Mouse (Mus musculus) CD4-positive helper T cell, adult 2 months (primary cell): ENCODE results near the gene Mllt3.
"Not testable (repeated sequence)": the region's sequence is repeated elsewhere in the genome, so short reads cannot be mapped to it uniquely, and the experiment has no call there.

Experiments
- DNase-seq: peaks from one replicate; pipeline ENCODE4 v3.0.0-alpha.2; 2012; ENCODE audit warnings: low read depth, missing footprints, low spot score

Gene Mllt3

GRCm38 (mm10) chr4:88012774-88013173 is 20.4 kb downstream of the Mllt3 start:
- no peak for DNase-seq

DNA sequence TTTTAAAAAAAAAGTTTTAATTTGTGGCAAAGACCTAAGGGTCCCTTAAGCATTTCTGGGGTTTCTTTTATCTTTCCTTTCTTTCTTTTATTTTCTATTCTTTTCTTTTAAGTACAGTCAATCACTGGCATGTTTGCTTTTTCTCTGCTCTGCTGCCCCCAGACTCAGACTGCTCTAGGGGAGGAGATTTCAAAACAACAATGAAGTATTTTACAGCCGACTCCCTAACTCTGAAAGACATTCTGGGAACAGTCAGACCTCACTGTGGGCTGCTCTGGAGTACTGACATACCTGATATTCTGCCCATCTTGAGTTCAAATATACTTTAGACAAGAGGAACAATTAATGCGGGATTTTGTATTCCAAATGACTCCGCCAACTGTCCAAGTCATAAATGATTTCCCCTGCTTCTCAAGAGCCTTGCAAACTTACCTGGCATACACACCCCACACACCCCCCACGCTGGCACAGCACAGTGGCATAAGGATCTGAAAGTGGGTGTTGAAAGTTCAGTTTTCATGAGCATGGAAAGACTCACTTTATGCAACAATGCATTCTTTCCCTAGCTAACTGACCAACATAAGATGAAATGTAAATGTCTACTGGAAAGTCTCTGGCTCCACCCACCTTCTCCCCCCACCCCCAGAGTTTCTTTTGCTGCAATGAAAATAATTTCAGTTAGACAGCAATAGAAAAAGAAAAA is 21.1 kb downstream of the Mllt3 start:
- DNase-seq: no peak

GRCm38 (mm10) chr4:88010441-88010840 is 22.7 kb downstream of the Mllt3 start:
- peak; percentile 58 for DNase-seq

- DNase-seq: peak; percentile 45
Measured at GRCm38 (mm10) chr4:88005801-88006200, 27.4 kb downstream of the Mllt3 start.

- peak; percentile 70 for DNase-seq
Measured at GRCm38 (mm10) chr4:88003159-88003948, 29.8 kb downstream of the Mllt3 start.

GRCm38 (mm10) chr4:87991710-87992109 is 41.5 kb downstream of the Mllt3 start:
- no peak for DNase-seq

- no peak for DNase-seq
Measured at GRCm38 (mm10) chr4:87990940-87991339, 42.2 kb downstream of the Mllt3 start.

GRCm38 (mm10) chr4:87985281-87985680 is 47.9 kb downstream of the Mllt3 start:
- no peak for DNase-seq

GRCm38 (mm10) chr4:87984589-87984988 is 48.6 kb downstream of the Mllt3 start:
- peak; percentile 72 for DNase-seq

DNA sequence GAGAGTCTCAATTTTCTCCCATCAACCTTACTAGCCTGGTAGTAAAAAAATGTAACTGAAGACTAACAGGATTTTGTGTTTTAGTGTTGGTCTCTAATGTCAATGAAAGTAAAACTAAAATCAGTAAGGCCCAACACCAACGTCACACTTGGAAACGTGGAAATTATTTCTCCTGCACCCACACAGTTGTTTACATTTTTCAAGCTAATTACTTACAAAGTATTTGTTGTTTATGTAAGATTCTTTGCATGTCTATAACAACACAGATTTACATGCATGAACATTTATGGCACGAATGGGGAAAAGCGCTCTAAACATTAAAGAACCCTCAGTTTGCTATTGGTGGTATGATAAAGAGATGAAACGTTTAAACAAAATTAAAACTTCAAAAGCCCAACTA is 49.1 kb downstream of the Mllt3 start:
- peak; percentile 52 for DNase-seq

- DNase-seq: no peak
Measured at GRCm38 (mm10) chr4:87982578-87982977, 50.6 kb downstream of the Mllt3 start.

DNA sequence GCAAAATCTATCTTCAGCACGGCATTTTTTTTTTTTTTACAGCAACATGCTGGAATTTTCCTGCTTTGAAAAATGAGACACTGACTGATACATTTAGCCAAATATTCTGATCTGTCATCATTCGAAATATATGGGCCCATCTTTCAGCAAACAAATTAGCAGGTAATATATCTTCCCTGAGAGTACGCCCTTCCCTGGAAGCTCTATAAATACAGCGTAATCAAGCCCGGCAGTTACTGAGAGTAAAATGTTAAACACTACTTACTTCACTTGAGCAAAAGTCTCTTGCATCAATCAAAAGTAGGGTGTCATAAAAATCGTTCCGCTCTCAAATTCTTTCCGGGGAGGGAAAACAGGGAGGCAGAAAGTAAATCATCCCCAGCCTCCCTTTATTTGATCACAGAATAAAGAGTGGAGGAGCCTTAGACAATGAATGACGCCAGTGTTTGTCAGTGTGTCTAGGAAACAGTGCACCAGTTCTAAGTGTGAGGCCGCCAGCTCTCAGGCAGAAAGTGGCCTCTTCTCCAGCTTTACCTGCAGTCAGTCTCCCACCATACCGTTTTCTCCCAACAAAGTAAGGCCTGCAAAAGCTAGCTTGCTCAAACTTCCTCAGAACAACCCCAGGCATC is 55.2 kb downstream of the Mllt3 start:
- no peak for DNase-seq

- DNase-seq: no peak
Measured at GRCm38 (mm10) chr4:87965836-87966235, 67.3 kb downstream of the Mllt3 start.

DNA sequence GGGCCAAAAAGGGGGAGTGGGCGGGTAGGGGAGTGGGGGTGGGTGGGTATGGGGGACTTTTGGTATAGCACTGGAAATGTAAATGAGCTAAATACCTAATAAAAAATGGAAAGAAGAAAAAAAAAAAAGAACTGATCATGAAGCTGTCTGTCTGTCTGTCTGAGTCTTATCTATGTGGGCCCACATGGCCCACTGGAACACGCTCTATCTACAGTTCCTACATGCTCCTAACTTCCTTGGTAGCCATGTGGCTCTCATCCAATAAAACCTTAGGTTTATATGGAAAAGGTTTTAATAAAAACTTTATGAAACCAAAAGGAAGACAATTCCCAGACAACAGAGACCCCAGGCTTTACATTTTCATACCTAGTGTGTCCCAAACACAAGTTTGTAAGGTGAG is 68.3 kb downstream of the Mllt3 start:
- DNase-seq: not testable (repeated sequence)

GRCm38 (mm10) chr4:87963773-87964076 is 69.4 kb downstream of the Mllt3 start:
- no peak for DNase-seq

- DNase-seq: no peak
Measured at GRCm38 (mm10) chr4:87963055-87963772, 70.0 kb downstream of the Mllt3 start.

DNA sequence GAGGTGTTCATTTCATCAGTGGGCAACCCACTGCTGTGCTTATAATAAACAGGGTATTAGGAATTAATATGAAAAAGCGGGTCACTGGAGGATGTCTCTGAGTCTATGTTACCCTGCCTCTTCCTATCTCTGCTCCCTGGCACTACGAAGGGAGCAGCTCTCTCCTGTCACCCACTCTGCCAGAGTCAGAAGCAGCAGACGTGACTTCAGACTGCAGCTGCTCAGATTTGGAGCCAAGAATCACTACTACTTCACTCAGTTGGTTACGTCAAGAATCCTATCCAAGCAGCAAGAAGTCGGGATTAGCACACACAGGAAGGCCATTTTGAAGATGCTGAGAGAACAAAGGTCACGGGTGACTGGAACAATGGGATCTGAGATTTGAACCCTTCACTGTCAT is 71.3 kb downstream of the Mllt3 start:
- DNase-seq: no peak

DNA sequence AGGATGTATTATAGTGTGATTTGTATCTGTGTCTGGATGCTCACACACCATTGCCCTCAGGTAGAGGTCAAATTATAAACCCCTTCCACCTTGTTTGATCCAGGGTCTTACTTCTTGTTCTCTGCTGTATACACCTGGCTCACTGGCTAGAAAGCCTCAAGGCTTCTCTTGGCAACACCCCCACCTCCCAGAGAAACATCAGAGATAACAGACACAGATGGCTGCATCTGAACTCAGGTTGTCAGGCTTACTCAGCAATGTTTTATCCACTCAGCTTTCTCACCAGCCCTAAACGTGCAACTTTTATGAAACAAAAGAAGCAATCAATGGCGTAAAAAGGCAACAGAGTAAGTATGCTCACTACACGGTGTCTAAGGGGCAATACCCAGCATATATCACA is 75.3 kb downstream of the Mllt3 start:
- no peak for DNase-seq

- DNase-seq: no peak
Measured at GRCm38 (mm10) chr4:87957198-87957597, 76.0 kb downstream of the Mllt3 start.

DNA sequence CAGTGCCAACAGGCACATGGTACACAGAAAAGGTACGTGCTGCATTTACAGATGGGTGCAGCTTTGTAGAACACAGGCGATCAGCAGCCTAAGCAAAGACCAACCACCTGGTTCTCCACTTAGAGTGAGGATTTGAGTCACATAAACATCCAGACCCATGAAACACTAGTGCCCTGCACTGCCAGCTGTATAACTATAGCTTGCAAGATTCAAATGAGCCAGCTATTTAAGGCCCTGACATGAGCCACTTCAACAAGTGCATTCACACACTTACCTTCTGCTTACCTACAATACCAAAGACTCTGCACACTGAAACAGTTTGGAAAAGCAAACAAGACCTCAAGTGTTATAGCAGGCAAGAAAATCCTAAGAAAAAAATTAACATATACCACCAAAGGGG is 78.0 kb downstream of the Mllt3 start:
- DNase-seq: no peak

GRCm38 (mm10) chr4:87954421-87955083 is 78.6 kb downstream of the Mllt3 start:
- DNase-seq: no peak

DNA sequence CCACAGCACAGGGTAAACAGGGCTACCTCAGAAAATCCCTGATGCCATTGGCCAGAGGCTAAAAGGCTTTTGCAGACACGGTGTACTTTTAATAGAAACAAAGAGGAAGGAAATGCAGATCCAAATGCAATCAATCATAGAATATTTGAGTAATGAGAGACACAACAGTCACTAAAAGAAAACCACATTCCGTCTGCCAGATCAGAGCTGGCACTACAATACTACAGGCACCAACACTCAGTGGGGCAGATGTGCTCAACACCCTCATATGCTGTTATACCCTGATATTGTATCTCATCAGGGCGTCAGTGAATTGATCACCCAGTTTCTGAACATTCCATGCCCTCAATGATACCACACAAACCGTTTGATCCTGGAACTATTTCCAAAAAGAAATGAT is 79.4 kb downstream of the Mllt3 start:
- no peak for DNase-seq
